Mouse (Mus musculus) embryonic facial prominence, embryonic 15.5 days (tissue): ENCODE results near the gene Hunk. TPM values are rescaled to one million over a fixed set of nuclear protein-coding genes. Genes with fewer than 3 reads are reported as not detected.

Experiments used
- ATAC-seq: fragments of 200-750 bp; cut with Nextera tagmentation; 2 replicates; pipeline ENCODE4 v1.8.0; 2017; ENCODE audit warnings: low read depth, moderate TSS enrichment; ENCODE audit not compliant: insufficient number of reproducible peaks, low FRiP score, low TSS enrichment
- H3K27ac ChIP-seq: fragments of 300-500 bp; sonication (generic); replicated peaks from 2 replicates; pipeline ENCODE4 v1.5.1; 2015; ENCODE audit warnings: mild to moderate bottlenecking, inconsistent platforms
- H3K27me3 ChIP-seq: fragments of 300-500 bp; sonication (generic); 2 replicates; pipeline ENCODE4 v1.6.1; 2015; ENCODE audit warnings: inconsistent platforms
- H3K36me3 ChIP-seq: fragments of 300-500 bp; sonication (generic); 2 replicates; pipeline ENCODE4 v1.6.1; 2015; ENCODE audit warnings: mild to moderate bottlenecking, inconsistent platforms
- H3K4me1 ChIP-seq: fragments of 300-500 bp; sonication (generic); 2 replicates; pipeline ENCODE4 v1.6.1; 2015; ENCODE audit warnings: inconsistent platforms
- H3K4me2 ChIP-seq: fragments of 300-500 bp; sonication (generic); replicated peaks from 2 replicates; pipeline ENCODE4 v1.6.1; 2015; ENCODE audit warnings: mild to moderate bottlenecking, inconsistent platforms
- H3K4me3 ChIP-seq: fragments of 300-500 bp; sonication (generic); replicated peaks from 2 replicates; pipeline ENCODE4 v1.5.1; 2015; ENCODE audit warnings: mild to moderate bottlenecking, inconsistent platforms
- H3K9ac ChIP-seq: fragments of 300-500 bp; sonication (generic); 2 replicates; pipeline ENCODE4 v1.6.1; 2015; ENCODE audit warnings: inconsistent platforms
- H3K9me3 ChIP-seq: fragments of 300-500 bp; sonication (generic); replicated peaks from 2 replicates; pipeline ENCODE4 v1.6.1; 2016; ENCODE audit warnings: inconsistent platforms
- WGBS: fragments of 180-500 bp; shearing (Covaris S2); methylation state at CpG from one replicate; pipeline ENCODE4 v1.1.7; 2015; 5-methylcytosine and 5-hydroxymethylcytosine counted together
- polyA plus RNA-seq: library from polyadenylated mRNA; unstranded; fragments of >200 nt; fragmentation: Nextera tagmentation; extraction: Ambion mirVana; gene quantifications from 2 replicates; pipeline ENCODE4 v1.2.1, GENCODE M21; 2015

Gene Hunk
- 12.4 and 12.9 TPM in 2 replicates for polyA plus RNA-seq

GRCm38 (mm10) chr16:90385688-90386513 is at the start of gene Hunk:
Gene Hunk, plus strand, starts transcription at chr16:90386013.
- Histone ChIP-seq H3K27me3 (no peaks in the 10 kb centered on the region), H3K36me3 (peaks cover 2% of the 10 kb centered on the region), H3K27ac (peak within 1 kb of the TSS; percentile 95), H3K4me2 (peak within 1 kb of the TSS; percentile 85), H3K9ac (peak within 1 kb of the TSS; percentile 94), H3K9me3 (no peaks in the 10 kb centered on the region), H3K4me1 (peaks cover 49% of the 10 kb centered on the region), H3K4me3 (peak within 1 kb of the TSS; percentile 85)
- ATAC-seq = peak; percentile 85
- WGBS = under 1% methylated on average over 99 of the region's 101 CpGs

- no peak overlapping the region for H3K4me3 ChIP-seq
- H3K4me2 ChIP-seq = no peak overlapping the region
- H3K36me3 ChIP-seq = no peaks in the 10 kb centered on the region
- no peak overlapping the region for H3K9ac ChIP-seq
- ATAC-seq = no peak
- no peaks in the 10 kb centered on the region for H3K4me1 ChIP-seq
- H3K9me3 ChIP-seq = no peaks in the 10 kb centered on the region
- H3K27me3 ChIP-seq = no peaks in the 10 kb centered on the region
- H3K27ac ChIP-seq = no peak overlapping the region
- WGBS = 86% methylated on average over 6 of the region's 6 CpGs
These were observed 46.8 kb upstream of the Hunk start for GRCm38 (mm10) chr16:90339026-90339425.

GRCm38 (mm10) chr16:90341086-90341485 is 44.7 kb upstream of the Hunk start:
- H3K4me3 ChIP-seq = no peak overlapping the region
- H3K9me3 ChIP-seq = no peaks in the 10 kb centered on the region
- H3K4me2 ChIP-seq = no peak overlapping the region
- 87% methylated on average over 5 of the region's 5 CpGs for WGBS
- no peak overlapping the region for H3K9ac ChIP-seq
- no peak overlapping the region for H3K27ac ChIP-seq
- no peaks in the 10 kb centered on the region for H3K4me1 ChIP-seq
- ATAC-seq = no peak
- no peaks in the 10 kb centered on the region for H3K36me3 ChIP-seq
- no peaks in the 10 kb centered on the region for H3K27me3 ChIP-seq

GRCm38 (mm10) chr16:90349700-90350548 is 35.9 kb upstream of the Hunk start:
- no peak overlapping the region for H3K4me3 ChIP-seq

GRCm38 (mm10) chr16:90351726-90352125 is 34.1 kb upstream of the Hunk start:
- 61% methylated on average over 8 of the region's 8 CpGs for WGBS
- H3K27ac ChIP-seq = no peak overlapping the region
- H3K4me3 ChIP-seq = no peak overlapping the region
- no peak overlapping the region for H3K9ac ChIP-seq
- H3K36me3 ChIP-seq = no peaks in the 10 kb centered on the region
- H3K9me3 ChIP-seq = no peaks in the 10 kb centered on the region
- ATAC-seq = no peak
- H3K27me3 ChIP-seq = no peaks in the 10 kb centered on the region; the same call in 1 of the 2 replicates
- H3K4me1 ChIP-seq = no peaks in the 10 kb centered on the region
- H3K4me2 ChIP-seq = no peak overlapping the region

More at GRCm38 (mm10) chr16:90349700-90350548, 35.9 kb upstream of the Hunk start:
- no peak overlapping the region for H3K4me2 ChIP-seq
- H3K9me3 ChIP-seq = no peaks in the 10 kb centered on the region
- H3K9ac ChIP-seq = no peak overlapping the region
- H3K36me3 ChIP-seq = no peaks in the 10 kb centered on the region
- 29% methylated on average over 12 of the region's 13 CpGs for WGBS
- no peak overlapping the region for H3K27ac ChIP-seq
- peak; percentile 87 for ATAC-seq
- no peaks in the 10 kb centered on the region for H3K4me1 ChIP-seq
- H3K27me3 ChIP-seq = no peaks in the 10 kb centered on the region; the same call in 1 of the 2 replicates

GRCm38 (mm10) chr16:90352691-90353090 is 33.1 kb upstream of the Hunk start:
- 46% methylated on average over 6 of the region's 6 CpGs for WGBS
- Histone ChIP-seq H3K36me3 (no peaks in the 10 kb centered on the region), H3K9me3 (no peaks in the 10 kb centered on the region), H3K4me1 (no peaks in the 10 kb centered on the region), H3K4me3 (no peak overlapping the region), H3K9ac (no peak overlapping the region), H3K4me2 (no peak overlapping the region), H3K27ac (no peak overlapping the region), H3K27me3 (no peaks in the 10 kb centered on the region; the same call in 1 of the 2 replicates)
- no peak for ATAC-seq

- Histone ChIP-seq H3K4me3 (no peak overlapping the region), H3K36me3 (no peaks in the 10 kb centered on the region), H3K9ac (no peak overlapping the region), H3K27me3 (no peaks in the 10 kb centered on the region; the same call in 1 of the 2 replicates), H3K4me1 (no peaks in the 10 kb centered on the region), H3K27ac (no peak overlapping the region), H3K4me2 (no peak overlapping the region), H3K9me3 (no peaks in the 10 kb centered on the region)
- 80% methylated on average over 5 of the region's 5 CpGs for WGBS
- no peak for ATAC-seq
These were observed 32.7 kb upstream of the Hunk start for GRCm38 (mm10) chr16:90353156-90353555.

GRCm38 (mm10) chr16:90359329-90359728 is 26.5 kb upstream of the Hunk start:
- ATAC-seq = no peak
- no peak overlapping the region for H3K4me2 ChIP-seq
- H3K4me3 ChIP-seq = no peak overlapping the region
- no peaks in the 10 kb centered on the region for H3K9me3 ChIP-seq
- H3K4me1 ChIP-seq = peaks cover 41% of the 10 kb centered on the region
- WGBS = 82% methylated on average over 9 of the region's 9 CpGs
- no peak overlapping the region for H3K9ac ChIP-seq
- H3K27me3 ChIP-seq = no peaks in the 10 kb centered on the region
- no peaks in the 10 kb centered on the region for H3K36me3 ChIP-seq
- no peak overlapping the region for H3K27ac ChIP-seq

- no peak overlapping the region for H3K4me3 ChIP-seq
- 16% methylated on average over 4 of the region's 4 CpGs for WGBS
- H3K9me3 ChIP-seq = no peaks in the 10 kb centered on the region
- H3K4me1 ChIP-seq = peaks cover 41% of the 10 kb centered on the region
- no peaks in the 10 kb centered on the region for H3K36me3 ChIP-seq
- 0 out of 2 replicates have a peak overlapping the region, but pooled peaks have one; percentile 18 for H3K27ac ChIP-seq
- H3K27me3 ChIP-seq = no peaks in the 10 kb centered on the region
- no peak for ATAC-seq
- no peak overlapping the region for H3K4me2 ChIP-seq
- H3K9ac ChIP-seq = no peak overlapping the region
These were observed 26.1 kb upstream of the Hunk start for GRCm38 (mm10) chr16:90359750-90360149.

- Histone ChIP-seq H3K36me3 (no peaks in the 10 kb centered on the region), H3K4me3 (no peak overlapping the region), H3K4me1 (peaks cover 41% of the 10 kb centered on the region), H3K9ac (no peak overlapping the region), H3K27ac (0 out of 2 replicates have a peak overlapping the region, but pooled peaks have one; percentile 18), H3K4me2 (no peak overlapping the region), H3K9me3 (no peaks in the 10 kb centered on the region), H3K27me3 (no peaks in the 10 kb centered on the region)
- 30% methylated on average over 7 of the region's 7 CpGs for WGBS
- ATAC-seq = no peak
These were observed 25.5 kb upstream of the Hunk start for GRCm38 (mm10) chr16:90360327-90360726.

- H3K4me1 ChIP-seq = peaks cover 41% of the 10 kb centered on the region
- H3K9me3 ChIP-seq = no peaks in the 10 kb centered on the region
- no peak for ATAC-seq
- 20% methylated on average over 6 of the region's 6 CpGs for WGBS
- peak overlapping the region; percentile 29 for H3K27ac ChIP-seq
- H3K9ac ChIP-seq = no peak overlapping the region
- H3K4me3 ChIP-seq = no peak overlapping the region
- H3K36me3 ChIP-seq = no peaks in the 10 kb centered on the region
- no peak overlapping the region for H3K4me2 ChIP-seq
- no peaks in the 10 kb centered on the region for H3K27me3 ChIP-seq
These were observed 22.9 kb upstream of the Hunk start for GRCm38 (mm10) chr16:90362926-90363325.
